Mouse (Mus musculus) Patski (cell line): Measurements from ENCODE around the gene Gpd1. TPM values are rescaled to one million over a fixed set of nuclear protein-coding genes. Genes with fewer than 3 reads are reported as not detected.

Experiments
- ATAC-seq: fragments of 100-300 bp; one replicate; pipeline ENCODE4 v1.8.0; 2021
- CTCF ChIA-PET: fragments of 350-600 bp; sonication (Branson Sonifier 250); formaldehyde crosslinking; loops from one replicate; lab custom pipeline; 2022; ENCODE audit warnings: inconsistent platforms; lab: Charles Lee
- POLR2A ChIA-PET: fragments of 350-600 bp; sonication (Branson Sonifier 250); formaldehyde crosslinking; loops from one replicate; lab custom pipeline; 2022; ENCODE audit warnings: antibody characterized with exemption, inconsistent platforms; lab: Charles Lee
- DNase-seq: peaks from one replicate; pipeline ENCODE4 v3.0.0-alpha.2; 2011; ENCODE audit warnings: low read depth, low spot score
- H3K27me3 ChIP-seq: fragments of 371-371 bp; one replicate; pipeline ENCODE4 v1.5.1; 2021
- CTCF ChIP-seq: fragments of 100-300 bp; IDR thresholded peaks from one replicate; pipeline ENCODE4 v1.5.1; 2021
- in situ Hi-C: fragments of 300-500 bp; cut with MboI; formaldehyde crosslinking; loops from 3 replicates; pipeline ENCODE4 v1.11.1; 2018; ENCODE audit warnings: low pct_unique_long_range_greater_than_20kb, mixed read lengths
- polyA plus RNA-seq: library from polyadenylated mRNA; unstranded; gene quantifications from one replicate; pipeline ENCODE4 v1.2.3, GENCODE M21; 2021

Gpd1 gene
- polyA plus RNA-seq, 1 experiment from 2014 or later, result 2.9 TPM

- DNase-seq (no peak), ATAC-seq (no peak)
- in situ Hi-C loops, result no loop called here
- TF ChIP-seq CTCF, result peak; percentile 72
- CTCF ChIA-PET, result interaction anchor here (1.1 to 2.3 kb wide), 6 partner anchors 9 to 82 kb away, joined by 3 to 5 read pairs (median 3); partner anchors contain the start of gene Cox14
- no peaks in the 10 kb centered on the region for H3K27me3 ChIP-seq
- POLR2A ChIA-PET, result no interaction called here
Observed at GRCm38 (mm10) chr15:99678063-99678800, 39.1 kb upstream of the Gpd1 start.

GRCm38 (mm10) chr15:99679008-99679407 is 38.3 kb upstream of the Gpd1 start:
- in situ Hi-C loops, result no loop called here
- CTCF ChIA-PET, result interaction anchor here (1.1 to 2.3 kb wide), 4 partner anchors 10 to 83 kb away, joined by 3 to 5 read pairs (median 3); no protein-coding TSS in a partner anchor

GRCm38 (mm10) chr15:99682880-99683279 is 34.4 kb upstream of the Gpd1 start:
- H3K27me3 ChIP-seq, result no peaks in the 10 kb centered on the region
- ChIA-PET POLR2A (interaction anchor here (0.5 kb wide), 1 partner anchor 249 kb away, joined by 6 read pairs; no protein-coding TSS in a partner anchor), CTCF (interaction anchor here (1.0 to 1.5 kb wide), 3 partner anchors 9 to 14 kb away, joined by 3 to 5 read pairs (median 4); no protein-coding TSS in a partner anchor)
- ATAC-seq, result no peak
- in situ Hi-C loops, result loop anchor here (10.0 kb wide), 1 partner anchor 232 kb away; no protein-coding TSS in a partner anchor
- TF ChIP-seq CTCF, result peak; percentile 56
- DNase-seq, result no peak

More at GRCm38 (mm10) chr15:99679008-99679407, 38.3 kb upstream of the Gpd1 start:
- POLR2A ChIA-PET, result no interaction called here
- H3K27me3 ChIP-seq, result no peaks in the 10 kb centered on the region
- TF ChIP-seq CTCF, result no peak
- ATAC-seq, result no peak
- no peak for DNase-seq

- no peak for TF ChIP-seq CTCF
- ATAC-seq, result no peak
- no peaks in the 10 kb centered on the region for H3K27me3 ChIP-seq
- no peak for DNase-seq
- in situ Hi-C loops, result loop anchor here (10.0 kb wide), 1 partner anchor 231 kb away; no protein-coding TSS in a partner anchor
- CTCF ChIA-PET, result interaction anchor here (1.0 to 1.5 kb wide), 4 partner anchors 10 to 213 kb away, joined by 3 to 5 read pairs (median 4); partner anchors contain the start of gene Cox14
- POLR2A ChIA-PET, result no interaction called here
Observed at GRCm38 (mm10) chr15:99684156-99684555, 33.2 kb upstream of the Gpd1 start.

GRCm38 (mm10) chr15:99688712-99689111 is 28.6 kb upstream of the Gpd1 start:
- DNase-seq, result peak; percentile 17
- in situ Hi-C loops, result loop anchor here (5.0 to 10.0 kb wide), 2 partner anchors 196 to 226 kb away; no protein-coding TSS in a partner anchor
- ChIA-PET CTCF (interaction anchor here (0.7 to 2.1 kb wide), 13 partner anchors 10 to 194 kb away, joined by 3 to 15 read pairs (median 4); partner anchors contain the start of gene Asic1), POLR2A (no interaction called here)
- ATAC-seq, result peak; percentile 58
- peak; percentile 89 for TF ChIP-seq CTCF
- no peaks in the 10 kb centered on the region for H3K27me3 ChIP-seq

GRCm38 (mm10) chr15:99690924-99691323 is 26.4 kb upstream of the Gpd1 start:
- ChIA-PET POLR2A (interaction anchor here (0.6 kb wide), 1 partner anchor 10 kb away, joined by 6 read pairs; no protein-coding TSS in a partner anchor), CTCF (interaction anchor here (0.8 to 2.6 kb wide), 4 partner anchors 15 to 95 kb away, joined by 3 to 13 read pairs (median 4); partner anchors contain the start of gene Aqp6)
- in situ Hi-C loops, result no loop called here
- no peak for ATAC-seq
- no peaks in the 10 kb centered on the region for H3K27me3 ChIP-seq
- DNase-seq, result no peak
- TF ChIP-seq CTCF, result no peak

GRCm38 (mm10) chr15:99691976-99692375 is 25.3 kb upstream of the Gpd1 start:
- no peaks in the 10 kb centered on the region for H3K27me3 ChIP-seq
- DNase-seq (no peak), ATAC-seq (no peak)
- TF ChIP-seq CTCF, result no peak
- in situ Hi-C loops, result no loop called here
- CTCF ChIA-PET, result interaction anchor here (0.9 to 2.6 kb wide), 4 partner anchors 9 to 96 kb away, joined by 3 to 13 read pairs (median 4); partner anchors contain the start of gene Aqp6
- POLR2A ChIA-PET, result no interaction called here

- no peak for ATAC-seq
- in situ Hi-C loops, result no loop called here
- no peaks in the 10 kb centered on the region for H3K27me3 ChIP-seq
- CTCF ChIA-PET, result no interaction called here
- POLR2A ChIA-PET, result no interaction called here
- TF ChIP-seq CTCF, result no peak
- no peak for DNase-seq
Observed at GRCm38 (mm10) chr15:99697309-99697708, 20.0 kb upstream of the Gpd1 start.

GRCm38 (mm10) chr15:99698533-99699085 is 18.7 kb upstream of the Gpd1 start:
- ATAC-seq (no peak), DNase-seq (no peak)
- in situ Hi-C loops, result no loop called here
- no peak for TF ChIP-seq CTCF
- H3K27me3 ChIP-seq, result no peaks in the 10 kb centered on the region
- POLR2A ChIA-PET, result no interaction called here
- CTCF ChIA-PET, result no interaction called here

GRCm38 (mm10) chr15:99699715-99700114 is 17.6 kb upstream of the Gpd1 start:
- ChIA-PET POLR2A (no interaction called here), CTCF (interaction anchor here (1.2 kb wide), 1 partner anchor 11 kb away, joined by 5 read pairs; no protein-coding TSS in a partner anchor)
- DNase-seq, result no peak
- no peak for ATAC-seq
- TF ChIP-seq CTCF, result no peak
- no peaks in the 10 kb centered on the region for H3K27me3 ChIP-seq
- in situ Hi-C loops, result no loop called here
